Mouse (Mus musculus) liver, embryonic 15.5 days (tissue): ENCODE results near the gene P2ry14. TPM values are rescaled to one million over a fixed set of nuclear protein-coding genes. Genes with fewer than 3 reads are reported as not detected.

ENCODE experiments used
- ATAC-seq: fragments of 200-750 bp; cut with Nextera tagmentation; 2 replicates; pipeline ENCODE4 v1.8.0; 2017; ENCODE audit warnings: moderate number of reproducible peaks, mild to moderate bottlenecking, moderate library complexity; ENCODE audit not compliant: insufficient read depth
- H3K27ac ChIP-seq: fragments of 300-500 bp; sonication (generic); replicated peaks from 2 replicates; pipeline ENCODE4 v1.5.1; 2015; ENCODE audit warnings: mild to moderate bottlenecking, inconsistent platforms
- H3K27me3 ChIP-seq: fragments of 300-500 bp; sonication (generic); 2 replicates; pipeline ENCODE4 v1.6.1; 2015; ENCODE audit warnings: mild to moderate bottlenecking, inconsistent platforms
- H3K36me3 ChIP-seq: fragments of 300-500 bp; sonication (generic); replicated peaks from 2 replicates; pipeline ENCODE4 v1.6.1; 2015; ENCODE audit warnings: moderate library complexity, mild to moderate bottlenecking, inconsistent platforms
- H3K4me1 ChIP-seq: fragments of 300-500 bp; sonication (generic); replicated peaks from 2 replicates; pipeline ENCODE4 v1.6.1; 2015; ENCODE audit warnings: inconsistent platforms
- H3K4me2 ChIP-seq: fragments of 300-500 bp; sonication (generic); 2 replicates; pipeline ENCODE4 v1.6.1; 2015; ENCODE audit warnings: moderate library complexity, mild to moderate bottlenecking, inconsistent platforms
- H3K4me3 ChIP-seq: fragments of 300-500 bp; sonication (generic); replicated peaks from 2 replicates; pipeline ENCODE4 v1.5.1; 2015; ENCODE audit warnings: mild to moderate bottlenecking, inconsistent platforms
- H3K9ac ChIP-seq: fragments of 300-500 bp; sonication (generic); 2 replicates; pipeline ENCODE4 v1.6.1; 2015; ENCODE audit warnings: moderate library complexity, mild to moderate bottlenecking, inconsistent platforms
- H3K9me3 ChIP-seq: fragments of 300-500 bp; sonication (generic); replicated peaks from 2 replicates; pipeline ENCODE4 v1.6.1; 2016; ENCODE audit warnings: inconsistent platforms
- WGBS: fragments of 180-500 bp; shearing (Covaris S2); methylation state at CpG from one replicate; pipeline ENCODE4 v1.1.7; 2015; ENCODE audit warnings: mixed read lengths; ENCODE audit not compliant: insufficient replicate concordance; 5-methylcytosine and 5-hydroxymethylcytosine counted together
- polyA plus RNA-seq: library from polyadenylated mRNA; unstranded; fragments of >200 nt; fragmentation: Nextera tagmentation; extraction: Ambion mirVana; gene quantifications from 2 replicates; pipeline ENCODE4 v1.2.1, GENCODE M21; 2015

Gene P2ry14
- polyA plus RNA-seq, 1 experiment from 2014 or later = 6.6 TPM

DNA sequence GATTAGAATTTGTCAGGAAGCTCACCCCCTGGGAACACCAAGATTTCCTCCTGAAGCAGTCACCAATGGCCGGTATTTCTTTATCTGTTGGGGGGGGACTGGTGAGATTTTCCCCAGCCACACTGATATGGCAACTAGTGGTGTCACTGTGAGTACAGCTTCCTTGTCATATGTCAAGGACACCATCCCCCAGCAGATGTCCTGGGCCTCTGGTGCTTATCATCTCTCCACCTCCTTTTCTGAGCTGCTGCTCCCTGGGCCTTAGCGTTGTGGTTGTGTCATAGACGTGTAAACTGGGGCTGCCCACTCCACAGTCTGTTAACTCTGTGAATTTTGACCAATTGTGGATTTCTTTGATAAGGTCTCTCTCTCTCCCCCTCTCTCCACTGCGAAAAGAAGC, 49.0 kb downstream of the P2ry14 start:
- H3K4me2 ChIP-seq = no peak overlapping the region
- peaks cover 9% of the 10 kb centered on the region; the same call in 1 of the 2 replicates for H3K4me1 ChIP-seq
- ATAC-seq = peak; percentile 54

DNA sequence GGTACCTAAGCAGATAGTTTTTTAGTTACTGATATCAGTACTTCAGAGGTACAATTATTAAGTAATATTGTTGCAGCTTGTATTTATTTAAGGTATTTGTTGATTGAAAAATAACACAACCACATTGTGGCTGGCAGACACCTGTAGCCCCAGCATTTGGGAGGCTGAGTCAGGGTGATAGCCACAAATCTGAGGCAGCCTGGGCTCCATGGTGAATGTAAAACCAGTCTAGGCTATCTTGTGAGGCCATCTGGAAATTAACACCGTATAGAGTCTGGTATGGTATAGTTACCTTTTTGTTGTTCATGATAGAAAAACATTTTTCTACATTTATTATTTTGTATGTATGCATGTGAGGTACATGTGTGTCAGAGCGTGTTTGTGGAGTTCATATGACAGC, 51.3 kb downstream of the P2ry14 start:
- H3K9ac ChIP-seq = no peak overlapping the region
- ATAC-seq = no peak
- H3K4me2 ChIP-seq = no peak overlapping the region
- H3K36me3 ChIP-seq = no peaks in the 10 kb centered on the region
- no peak overlapping the region for H3K27ac ChIP-seq
- H3K4me3 ChIP-seq = no peak overlapping the region
- WGBS = 57% methylated on average over 2 of the region's 2 CpGs
- no peaks in the 10 kb centered on the region for H3K9me3 ChIP-seq
- H3K27me3 ChIP-seq = no peaks in the 10 kb centered on the region
- H3K4me1 ChIP-seq = peaks cover 11% of the 10 kb centered on the region

More for the DNA sequence above, 49.0 kb downstream of the P2ry14 start:
- H3K9ac ChIP-seq = no peak overlapping the region
- H3K9me3 ChIP-seq = no peaks in the 10 kb centered on the region
- no peaks in the 10 kb centered on the region for H3K36me3 ChIP-seq
- no peaks in the 10 kb centered on the region for H3K27me3 ChIP-seq
- no peak overlapping the region for H3K27ac ChIP-seq
- no peak overlapping the region for H3K4me3 ChIP-seq
- WGBS = 11% methylated on average over 4 of the region's 4 CpGs

DNA sequence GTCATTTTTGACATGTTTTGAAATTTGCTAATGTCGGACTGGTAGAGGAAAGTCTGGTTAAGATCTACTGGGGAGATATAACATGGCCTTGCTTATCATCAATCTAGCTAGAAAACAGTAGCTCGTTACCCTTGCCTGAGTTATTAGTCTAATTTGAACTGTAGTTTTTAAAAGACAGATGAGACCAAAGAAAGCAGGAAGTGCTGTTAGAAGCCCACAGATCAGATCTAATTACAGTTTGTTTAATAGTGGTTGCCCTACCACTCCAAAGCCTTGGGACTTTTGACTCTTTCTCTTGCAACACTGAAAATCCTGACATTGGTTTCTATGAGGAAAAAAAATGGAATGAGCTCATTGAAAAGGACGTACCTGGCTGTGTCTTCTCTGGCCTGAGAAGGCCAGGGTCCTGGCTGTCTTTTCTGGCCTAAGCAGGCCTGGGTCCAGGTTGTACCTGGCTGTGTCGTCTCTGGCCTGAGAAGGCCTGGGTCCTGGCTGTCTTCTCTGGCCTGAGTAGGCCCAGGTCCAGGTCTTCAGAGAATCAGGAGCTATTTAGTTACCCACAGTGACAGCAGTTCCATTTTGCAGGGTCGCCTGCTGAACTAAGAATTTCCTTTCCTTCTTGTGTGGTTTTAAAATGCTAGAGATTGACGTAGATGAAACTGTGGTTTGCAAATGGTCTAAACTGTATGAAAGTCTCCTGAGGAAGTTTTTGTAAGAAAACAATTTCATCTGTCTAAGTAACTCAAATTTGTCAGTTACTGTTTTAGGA, 52.0 kb downstream of the P2ry14 start, which contains the start of gene Gpr171:
Gpr171 (minus strand) TSS at position 604 of the 769 bp plus-strand sequence.
- WGBS = 38% methylated on average over 6 of the region's 6 CpGs
- Histone ChIP-seq H3K27ac (no peak within 1 kb of the TSS), H3K4me1 (peaks cover 14% of the 10 kb centered on the region), H3K9me3 (no peaks in the 10 kb centered on the region), H3K9ac (no peak within 1 kb of the TSS), H3K4me2 (no peak within 1 kb of the TSS), H3K27me3 (no peaks in the 10 kb centered on the region), H3K4me3 (no peak within 1 kb of the TSS), H3K36me3 (no peaks in the 10 kb centered on the region)
- ATAC-seq = no peak

DNA sequence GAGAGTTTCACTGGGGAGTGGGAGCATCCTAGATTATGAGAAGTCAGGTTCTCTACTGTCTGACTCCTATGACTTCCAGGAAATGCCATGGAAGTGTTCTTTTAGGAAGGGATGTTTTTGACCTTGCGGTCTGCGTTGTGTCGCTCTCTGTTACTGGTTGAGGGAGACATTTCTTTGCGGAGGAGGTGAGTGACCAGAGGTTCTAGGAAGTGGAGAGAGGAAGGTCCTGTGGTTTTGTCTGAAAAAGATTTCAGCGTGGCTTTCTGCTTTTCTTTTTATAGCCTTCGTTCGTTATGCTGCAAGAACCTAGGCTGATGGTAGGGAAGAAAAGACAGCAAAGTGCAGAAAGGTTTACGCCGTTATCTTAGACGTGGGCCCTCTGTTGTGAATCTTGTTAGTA, 54.9 kb downstream of the P2ry14 start:
- no peak for ATAC-seq
- Histone ChIP-seq H3K27ac (no peak overlapping the region), H3K36me3 (no peaks in the 10 kb centered on the region), H3K9me3 (no peaks in the 10 kb centered on the region), H3K4me3 (no peak overlapping the region), H3K9ac (no peak overlapping the region), H3K27me3 (no peaks in the 10 kb centered on the region), H3K4me2 (no peak overlapping the region; the same call in 1 of the 2 replicates), H3K4me1 (peaks cover 8% of the 10 kb centered on the region)
- WGBS = 30% methylated on average over 10 of the region's 10 CpGs

DNA sequence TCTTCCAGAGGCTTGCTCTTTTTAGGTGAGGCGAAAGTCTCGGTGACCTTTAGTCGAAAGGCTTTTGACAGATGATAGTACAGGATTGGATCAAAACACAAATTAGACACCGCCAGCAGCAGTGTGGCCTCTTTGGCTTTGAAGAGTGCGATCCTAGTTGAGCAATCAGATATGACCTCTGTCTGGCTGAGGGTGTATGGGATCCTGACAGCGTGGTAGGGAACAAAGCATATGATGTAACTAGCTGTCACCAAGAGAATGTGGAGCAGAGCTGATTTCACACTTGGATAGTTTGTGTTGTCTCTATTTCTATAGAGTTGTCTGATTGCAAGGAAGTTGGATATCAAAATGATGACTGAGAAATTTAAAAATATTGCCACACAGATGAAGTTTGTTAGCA, 56.0 kb downstream of the P2ry14 start:
- ATAC-seq = peak; percentile 49; the same call in 1 of the 2 replicates
- Histone ChIP-seq H3K36me3 (no peaks in the 10 kb centered on the region), H3K27me3 (no peaks in the 10 kb centered on the region), H3K4me1 (peaks cover 8% of the 10 kb centered on the region), H3K27ac (no peak overlapping the region), H3K4me2 (no peak overlapping the region), H3K9me3 (no peaks in the 10 kb centered on the region), H3K4me3 (no peak overlapping the region), H3K9ac (no peak overlapping the region)
- WGBS = 59% methylated on average over 6 of the region's 6 CpGs

DNA sequence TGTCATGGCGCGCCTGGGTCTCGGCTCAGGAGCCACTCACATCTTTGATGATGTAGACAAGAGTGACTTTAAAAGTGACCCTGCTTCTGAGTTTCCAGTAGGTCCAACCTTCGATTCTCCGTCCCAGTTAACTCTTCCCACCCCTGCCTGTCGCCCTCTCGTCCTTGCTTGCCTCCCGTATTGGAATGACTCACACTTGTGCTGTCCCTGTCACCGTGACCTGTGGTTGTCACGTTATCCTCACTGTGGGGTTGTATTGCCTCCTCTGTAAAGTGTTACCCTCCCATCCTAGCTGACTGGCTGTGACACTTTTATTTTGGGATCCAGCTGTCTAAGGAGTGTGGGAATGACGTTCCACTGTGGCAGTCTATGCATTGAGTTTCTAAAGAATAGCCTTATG, 60.7 kb downstream of the P2ry14 start:
- Histone ChIP-seq H3K36me3 (no peaks in the 10 kb centered on the region), H3K27ac (no peak overlapping the region), H3K4me1 (peaks cover 5% of the 10 kb centered on the region; the same call in 1 of the 2 replicates), H3K9me3 (no peaks in the 10 kb centered on the region), H3K4me2 (no peak overlapping the region), H3K27me3 (no peaks in the 10 kb centered on the region), H3K4me3 (no peak overlapping the region), H3K9ac (no peak overlapping the region)
- WGBS = 73% methylated on average over 11 of the region's 11 CpGs
- no peak for ATAC-seq

DNA sequence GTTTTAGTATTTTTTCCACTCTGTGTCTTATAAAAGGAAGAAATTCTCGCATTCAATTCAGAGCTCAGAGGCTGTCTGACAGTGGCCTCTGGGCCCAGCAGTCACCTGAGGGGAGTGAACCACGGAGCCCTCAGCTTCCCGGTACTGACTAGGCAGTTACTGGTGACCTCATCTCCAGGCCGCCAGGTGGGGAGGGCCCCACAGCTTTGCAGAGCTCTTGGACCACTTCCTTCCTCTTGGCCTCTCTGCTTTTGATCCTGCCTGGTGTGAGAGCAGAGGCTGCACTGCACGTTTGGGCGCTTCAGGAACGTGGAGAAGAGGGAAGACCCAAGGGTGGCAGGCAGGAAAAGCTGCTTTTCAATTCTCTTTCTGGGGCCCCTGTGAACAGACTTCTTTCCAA, 72.5 kb downstream of the P2ry14 start:
- H3K9ac ChIP-seq = no peak overlapping the region
- no peaks in the 10 kb centered on the region for H3K27me3 ChIP-seq
- no peak for ATAC-seq
- H3K4me3 ChIP-seq = no peak overlapping the region
- H3K4me1 ChIP-seq = no peaks in the 10 kb centered on the region
- 0 out of 2 replicates have a peak overlapping the region, but pooled peaks have one; percentile 5 for H3K4me2 ChIP-seq
- H3K27ac ChIP-seq = no peak overlapping the region
- H3K9me3 ChIP-seq = no peaks in the 10 kb centered on the region
- 10% methylated on average over 7 of the region's 7 CpGs for WGBS
- no peaks in the 10 kb centered on the region for H3K36me3 ChIP-seq

DNA sequence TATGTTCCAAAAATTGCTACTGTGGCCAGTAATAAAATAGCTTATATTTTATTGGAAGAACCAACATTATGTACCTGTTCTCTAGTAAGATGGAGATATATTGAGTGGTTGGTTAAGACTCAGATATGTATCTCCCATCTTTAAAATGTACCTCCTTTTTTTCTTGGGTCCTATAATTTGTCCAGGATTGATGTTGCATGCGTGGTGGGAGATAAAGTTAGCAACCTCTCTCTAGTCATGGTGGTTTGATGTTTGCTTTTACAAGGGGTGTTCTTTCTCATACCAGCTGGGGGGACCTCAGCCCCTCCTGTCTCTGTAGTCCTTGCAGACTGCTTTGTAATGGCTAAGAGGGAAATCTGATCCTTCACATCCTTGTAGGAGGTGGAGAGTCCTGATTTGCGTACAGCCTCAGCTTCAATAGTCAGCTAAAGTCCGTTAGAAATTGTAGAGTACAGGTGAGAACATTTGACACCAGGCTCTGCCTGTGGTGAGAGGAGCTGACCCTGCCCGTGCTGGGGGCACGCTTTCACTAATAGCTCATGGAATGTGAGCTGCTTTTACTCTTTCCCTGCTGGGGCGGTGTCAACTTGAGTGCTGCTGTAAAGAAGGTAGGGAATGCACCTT, 73.0 kb downstream of the P2ry14 start:
- ATAC-seq = no peak
- Histone ChIP-seq H3K9ac (no peak overlapping the region), H3K36me3 (no peaks in the 10 kb centered on the region), H3K4me3 (no peak overlapping the region), H3K4me1 (no peaks in the 10 kb centered on the region), H3K27me3 (no peaks in the 10 kb centered on the region), H3K27ac (no peak overlapping the region), H3K4me2 (no peak overlapping the region), H3K9me3 (no peaks in the 10 kb centered on the region)
- 38% methylated on average over 6 of the region's 6 CpGs for WGBS

DNA sequence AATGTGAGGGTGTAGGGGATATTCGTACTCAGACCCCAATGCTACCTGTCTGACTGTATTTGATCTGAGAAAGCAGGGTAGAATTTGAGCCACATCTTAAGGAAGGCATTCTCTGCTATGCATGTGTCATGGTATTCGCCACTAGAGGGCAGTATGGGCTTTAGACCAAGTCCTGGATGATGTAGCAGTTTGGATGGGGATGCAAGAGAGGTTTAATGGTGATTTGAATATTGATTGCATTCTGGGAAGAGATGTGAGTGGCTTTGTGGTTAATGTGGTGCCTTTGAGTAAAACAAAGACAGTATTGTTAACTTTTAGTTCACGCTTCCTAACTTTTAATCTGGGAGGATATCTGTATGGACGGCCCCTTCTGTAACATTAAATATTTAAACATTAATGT, 74.1 kb downstream of the P2ry14 start:
- H3K9ac ChIP-seq = no peak overlapping the region
- H3K36me3 ChIP-seq = no peaks in the 10 kb centered on the region
- no peak overlapping the region for H3K4me3 ChIP-seq
- ATAC-seq = no peak
- H3K27me3 ChIP-seq = no peaks in the 10 kb centered on the region
- no peaks in the 10 kb centered on the region for H3K9me3 ChIP-seq
- 19% methylated on average over 4 of the region's 4 CpGs for WGBS
- H3K4me2 ChIP-seq = no peak overlapping the region
- no peak overlapping the region for H3K27ac ChIP-seq
- H3K4me1 ChIP-seq = no peaks in the 10 kb centered on the region

DNA sequence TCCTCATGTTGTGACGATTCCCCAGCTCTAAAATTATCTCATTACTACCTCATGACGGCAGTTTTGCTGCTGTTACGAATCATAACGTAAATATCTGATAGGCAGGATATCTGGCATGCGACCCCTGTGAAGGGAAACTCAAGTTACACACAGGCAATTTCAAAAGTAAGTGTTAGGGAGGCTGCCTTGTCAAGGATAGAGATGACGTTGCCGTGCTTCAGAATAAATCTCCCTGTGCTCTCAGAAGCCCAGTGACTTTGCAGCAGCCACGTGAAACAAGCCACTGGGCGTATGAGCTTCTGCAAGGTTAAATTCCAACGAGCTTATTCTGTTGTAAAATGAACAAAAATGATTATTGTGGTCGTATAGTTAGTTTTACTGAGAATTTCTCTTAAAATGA, 74.8 kb downstream of the P2ry14 start:
- no peak overlapping the region for H3K4me2 ChIP-seq
- WGBS = 63% methylated on average over 11 of the region's 11 CpGs
- no peaks in the 10 kb centered on the region for H3K9me3 ChIP-seq
- H3K27me3 ChIP-seq = no peaks in the 10 kb centered on the region
- H3K36me3 ChIP-seq = no peaks in the 10 kb centered on the region
- no peak overlapping the region for H3K9ac ChIP-seq
- ATAC-seq = no peak
- no peak overlapping the region for H3K4me3 ChIP-seq
- no peak overlapping the region for H3K27ac ChIP-seq
- H3K4me1 ChIP-seq = no peaks in the 10 kb centered on the region

DNA sequence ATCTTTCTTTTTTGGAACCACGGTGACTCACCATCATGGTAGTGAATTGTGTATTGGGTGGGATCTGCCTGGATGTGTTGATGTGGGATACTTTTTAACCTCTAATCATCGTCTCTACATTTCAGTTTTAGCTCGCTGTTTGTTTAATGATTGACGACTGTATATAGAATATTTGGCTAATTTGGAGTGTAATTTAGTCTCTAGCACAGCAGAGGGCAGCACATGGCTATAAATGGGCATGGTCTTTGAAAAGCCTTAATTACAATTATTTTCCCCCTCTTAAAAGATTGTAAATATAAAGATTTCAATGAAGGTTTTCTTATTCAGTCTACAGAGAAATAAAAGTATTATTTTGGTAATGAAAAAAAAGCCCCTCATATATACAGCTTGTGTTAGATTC, 76.1 kb downstream of the P2ry14 start:
- Histone ChIP-seq H3K36me3 (no peaks in the 10 kb centered on the region), H3K4me2 (no peak overlapping the region), H3K4me1 (no peaks in the 10 kb centered on the region), H3K9me3 (no peaks in the 10 kb centered on the region), H3K27me3 (no peaks in the 10 kb centered on the region), H3K4me3 (no peak overlapping the region), H3K9ac (no peak overlapping the region), H3K27ac (no peak overlapping the region)
- WGBS = 35% methylated on average over 4 of the region's 4 CpGs
- ATAC-seq = no peak
